Mouse (Mus musculus) adipocyte (in vitro differentiated cells): ENCODE results near the gene Cfh.
"Not testable (repeated sequence)": the region's sequence is repeated elsewhere in the genome, so short reads cannot be mapped to it uniquely, and the experiment has no call there.

Source experiments
- DNase-seq: peaks from one replicate; pipeline ENCODE4 v3.0.0-alpha.2; 2016; ENCODE audit warnings: low spot score

Cfh gene

GRCm38 (mm10) chr1:140183664-140184063, at the start of gene Cfh:
Cfh (minus strand) TSS chr1:140183764.
- DNase-seq: not testable (repeated sequence)

GRCm38 (mm10) chr1:140226673-140227072, 43.1 kb upstream of the Cfh start:
- no peak for DNase-seq

GRCm38 (mm10) chr1:140225221-140225620, 41.7 kb upstream of the Cfh start:
- DNase-seq: no peak

GRCm38 (mm10) chr1:140205329-140205728, 21.8 kb upstream of the Cfh start:
- no peak for DNase-seq

GRCm38 (mm10) chr1:140188500-140188899, 4.9 kb upstream of the Cfh start:
- DNase-seq: not testable (repeated sequence)

GRCm38 (mm10) chr1:140183208-140183607, 356 bp downstream of the Cfh start:
- peak; percentile 4 for DNase-seq

- DNase-seq: no peak
These were observed 3.4 kb downstream of the Cfh start for GRCm38 (mm10) chr1:140180125-140180524.

- no peak for DNase-seq
These were observed 8.1 kb downstream of the Cfh start for GRCm38 (mm10) chr1:140175442-140175841.

GRCm38 (mm10) chr1:140171581-140172154, 11.9 kb downstream of the Cfh start:
- DNase-seq: peak; percentile 15

- no peak for DNase-seq
These were observed 24.6 kb downstream of the Cfh start for GRCm38 (mm10) chr1:140158970-140159369.

- DNase-seq: no peak
These were observed 114.1 kb downstream of the Cfh start for GRCm38 (mm10) chr1:140069471-140069870.
